Mouse (Mus musculus) limb, embryonic 14.5 days (tissue): ENCODE measurements around the gene Katnal1. TPM values are rescaled to one million over a fixed set of nuclear protein-coding genes. Genes with fewer than 3 reads are reported as not detected.
A peak's percentile ranks its signal among the peaks of the same experiment; 100 is the strongest.

Experiments
- ATAC-seq: fragments of 200-750 bp; cut with Nextera tagmentation; 2 replicates; pipeline ENCODE4 v1.8.0; 2017; ENCODE audit warnings: low read depth, moderate number of reproducible peaks, moderate TSS enrichment; ENCODE audit not compliant: low FRiP score
- DNase-seq: peaks from one replicate; pipeline ENCODE4 v3.0.0-alpha.2; 2015; ENCODE audit warnings: low spot score
- H3K27ac ChIP-seq: fragments of 300-500 bp; sonication (generic); replicated peaks from 2 replicates; pipeline ENCODE4 v1.5.1; 2014; ENCODE audit warnings: low read depth, mild to moderate bottlenecking, low read length, moderate library complexity, mixed read lengths
- H3K27me3 ChIP-seq: fragments of 300-500 bp; sonication (generic); 2 replicates; pipeline ENCODE4 v1.6.1; 2014; ENCODE audit warnings: low read length, mixed read lengths; ENCODE audit not compliant: control insufficient read depth, insufficient read depth
- H3K36me3 ChIP-seq: fragments of 300-500 bp; sonication (generic); 2 replicates; pipeline ENCODE4 v1.6.1; 2014; ENCODE audit warnings: mild to moderate bottlenecking, low read length, moderate library complexity, mixed read lengths; ENCODE audit not compliant: control insufficient read depth, insufficient read depth
- H3K4me1 ChIP-seq: fragments of 300-500 bp; sonication (generic); 2 replicates; pipeline ENCODE4 v1.6.1; 2014; ENCODE audit warnings: antibody characterized with exemption, low read length, mixed read lengths; ENCODE audit not compliant: control insufficient read depth, insufficient read depth
- H3K4me2 ChIP-seq: fragments of 300-500 bp; sonication (generic); replicated peaks from 2 replicates; pipeline ENCODE4 v1.6.1; 2014; ENCODE audit warnings: low read depth, mild to moderate bottlenecking, low read length, moderate library complexity; ENCODE audit not compliant: severe bottlenecking
- H3K4me3 ChIP-seq: fragments of 300-500 bp; sonication (generic); replicated peaks from 2 replicates; pipeline ENCODE4 v1.5.1; 2014; ENCODE audit warnings: low read length
- H3K9ac ChIP-seq: fragments of 300-500 bp; sonication (generic); 2 replicates; pipeline ENCODE4 v1.6.1; 2014; ENCODE audit warnings: mild to moderate bottlenecking, low read depth, low read length, moderate library complexity; ENCODE audit not compliant: severe bottlenecking
- H3K9me3 ChIP-seq: fragments of 300-500 bp; sonication (generic); 2 replicates; pipeline ENCODE4 v1.6.1; 2016; ENCODE audit warnings: low read length; ENCODE audit not compliant: control insufficient read depth
- POLR2A ChIP-seq: fragments of 200-500 bp; IDR thresholded peaks from 2 replicates; pipeline ENCODE4 v1.8.0; 2012; ENCODE audit warnings: inconsistent platforms, mild to moderate bottlenecking, moderate library complexity, borderline replicate concordance; ENCODE audit not compliant: insufficient read depth, insufficient read length; ENCODE audit errors: extremely low read depth
- WGBS: fragments of 180-500 bp; shearing (Covaris S2); extraction: QIAGEN DNeasy Blood & Tissue Kit; methylation state at CpG from one replicate; pipeline ENCODE4 v1.1.7; 2014; 5-methylcytosine and 5-hydroxymethylcytosine counted together
- polyA plus RNA-seq, 2 experiments: library from polyadenylated mRNA; depleted of rRNA in 1 of 2; stranded (reverse) in 1 of 2; unstranded in 1 of 2; fragments of >200 nt; fragmentation: Nextera tagmentation in 1 of 2; extraction: Ambion mirVana in 1 of 2; gene quantifications; 2 replicates each; pipeline versions ENCODE4 v1.2.1 to v1.2.3; 2012 to 2014

The Katnal1 gene
- polyA plus RNA-seq, 2 experiments, result 12.9 to 13.3 TPM

- Histone ChIP-seq H3K4me2 (peak overlapping the region; percentile 34), H3K27me3 (peaks cover 10% of the 10 kb centered on the region; the same call in 1 of the 2 replicates), H3K9ac (no peak overlapping the region), H3K36me3 (no peaks in the 10 kb centered on the region), H3K4me1 (peaks cover 7% of the 10 kb centered on the region; the same call in 1 of the 2 replicates), H3K9me3 (no peaks in the 10 kb centered on the region), H3K27ac (no peak overlapping the region), H3K4me3 (peak overlapping the region; percentile 13)
- 6% methylated on average over 23 of the region's 23 CpGs for WGBS
- TF ChIP-seq POLR2A, result no peak
- DNase-seq, result peak; percentile 77
- ATAC-seq, result no peak
Measured at GRCm38 (mm10) chr5:148831596-148832257, 97.4 kb downstream of the Katnal1 start.

GRCm38 (mm10) chr5:148831141-148831547 lies 98.0 kb downstream of the Katnal1 start:
- ATAC-seq (no peak), DNase-seq (no peak)
- Histone ChIP-seq H3K9me3 (no peaks in the 10 kb centered on the region), H3K4me1 (peaks cover 7% of the 10 kb centered on the region; the same call in 1 of the 2 replicates), H3K9ac (no peak overlapping the region), H3K4me3 (peak overlapping the region; percentile 13), H3K27me3 (peaks cover 10% of the 10 kb centered on the region; the same call in 1 of the 2 replicates), H3K27ac (no peak overlapping the region), H3K36me3 (no peaks in the 10 kb centered on the region), H3K4me2 (peak overlapping the region; percentile 34)
- no peak for TF ChIP-seq POLR2A
- 13% methylated on average over 9 of the region's 9 CpGs for WGBS

GRCm38 (mm10) chr5:148825732-148826131 lies 103.4 kb downstream of the Katnal1 start:
- peaks cover 4% of the 10 kb centered on the region; the same call in 1 of the 2 replicates for H3K27me3 ChIP-seq
- no peaks in the 10 kb centered on the region for H3K4me1 ChIP-seq
- no peak overlapping the region for H3K9ac ChIP-seq
- no peak overlapping the region for H3K4me3 ChIP-seq
- no peaks in the 10 kb centered on the region for H3K9me3 ChIP-seq
- H3K36me3 ChIP-seq, result no peaks in the 10 kb centered on the region
- TF ChIP-seq POLR2A, result no peak
- 82% methylated on average over 7 of the region's 7 CpGs for WGBS
- ATAC-seq (no peak), DNase-seq (no peak)
- H3K4me2 ChIP-seq, result no peak overlapping the region
- no peak overlapping the region for H3K27ac ChIP-seq

- H3K4me2 ChIP-seq, result no peak overlapping the region
- WGBS, result 78% methylated on average over 13 of the region's 13 CpGs
Measured at GRCm38 (mm10) chr5:148822772-148823171, 106.3 kb downstream of the Katnal1 start.

More at GRCm38 (mm10) chr5:148822772-148823171, 106.3 kb downstream of the Katnal1 start:
- no peak for TF ChIP-seq POLR2A
- peaks cover 4% of the 10 kb centered on the region; the same call in 1 of the 2 replicates for H3K27me3 ChIP-seq
- H3K4me3 ChIP-seq, result no peak overlapping the region
- H3K9me3 ChIP-seq, result no peaks in the 10 kb centered on the region
- H3K4me1 ChIP-seq, result peaks cover 4% of the 10 kb centered on the region; the same call in 1 of the 2 replicates
- H3K9ac ChIP-seq, result no peak overlapping the region
- no peak for ATAC-seq
- H3K27ac ChIP-seq, result no peak overlapping the region
- no peaks in the 10 kb centered on the region for H3K36me3 ChIP-seq
- no peak for DNase-seq

Other genes starting within 250 kb of the Katnal1 start
- not detected in 2 replicates for gene Gm42791, start 65.8 kb upstream of the Katnal1 start, polyA plus RNA-seq (2012; rRNA removed)
- not detected in 2 replicates for gene Gm42791, start 65.8 kb upstream of the Katnal1 start, polyA plus RNA-seq (2014; fragmentation: Nextera tagmentation; extraction: Ambion mirVana)